Mouse (Mus musculus) embryo, embryonic 10.5 days (tissue): ENCODE measurements around the gene Cpa1.

Experiments used
- DNase-seq: peaks from one replicate; pipeline ENCODE4 v3.0.0-alpha.2; 2015; ENCODE audit warnings: low spot score

Cpa1 gene

DNA sequence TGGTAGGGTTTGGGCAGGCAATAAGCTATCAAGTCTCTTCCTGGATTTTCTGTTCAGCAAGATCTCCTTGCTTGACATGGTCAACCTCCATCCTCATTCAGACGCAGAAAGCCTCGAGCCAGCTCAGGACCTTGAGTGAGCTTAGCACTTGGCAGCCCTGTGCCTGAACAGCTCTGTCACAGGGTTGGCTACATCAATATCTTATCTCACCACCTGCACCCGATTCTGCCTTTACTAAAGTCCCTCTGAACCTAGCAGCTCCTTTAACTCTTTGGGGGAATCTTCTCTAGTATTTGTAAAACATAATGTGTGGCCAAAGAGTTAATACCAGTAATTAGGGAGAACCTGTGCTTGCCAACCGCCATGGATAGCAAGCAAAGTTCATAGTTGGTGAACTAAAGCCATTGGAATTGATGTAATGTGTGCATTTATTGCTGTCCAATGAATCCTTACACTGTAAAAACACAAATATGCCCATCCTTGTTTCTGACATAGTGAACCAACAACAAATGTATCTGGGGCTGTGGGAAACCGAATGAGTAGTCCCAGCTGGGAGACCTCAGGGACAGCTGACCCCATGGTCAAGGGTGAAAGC lies at the start of gene Cpa1:
Gene Cpa1, plus strand, starts transcription at position 545 of the 595 bp plus-strand sequence.
- no peak for DNase-seq

- peak; percentile 48 for DNase-seq
These were observed 49.2 kb upstream of the Cpa1 start for GRCm38 (mm10) chr6:30589819-30590218.

DNA sequence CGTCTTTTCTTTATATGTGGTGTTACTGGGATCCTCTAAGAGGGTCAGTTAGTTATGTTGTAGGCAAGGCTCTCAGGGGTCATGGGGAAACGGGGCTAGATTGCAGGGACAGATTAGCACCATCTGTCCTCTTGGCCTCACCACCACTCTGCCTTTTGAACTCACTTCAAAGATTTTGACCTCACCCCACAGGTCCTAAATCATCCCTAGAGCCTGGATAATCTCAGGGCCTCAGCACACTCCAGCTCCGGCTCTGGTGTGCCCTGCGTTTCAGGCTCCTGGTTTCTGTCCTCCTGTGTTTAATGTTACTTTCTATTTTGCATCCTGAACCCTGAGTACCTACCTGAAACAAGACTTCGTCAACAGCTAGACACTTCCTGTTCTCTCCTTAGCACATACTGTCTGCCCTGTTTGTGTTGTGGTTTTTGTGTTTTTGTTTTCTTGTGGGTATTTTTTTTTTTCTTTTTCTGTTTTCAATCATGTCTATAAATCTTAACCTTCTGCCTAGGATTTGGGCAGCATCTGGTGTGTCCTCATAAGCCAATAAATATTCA lies 47.1 kb upstream of the Cpa1 start:
- DNase-seq = peak; percentile 73

- no peak for DNase-seq
These were observed 46.5 kb upstream of the Cpa1 start for GRCm38 (mm10) chr6:30592417-30592974.

DNA sequence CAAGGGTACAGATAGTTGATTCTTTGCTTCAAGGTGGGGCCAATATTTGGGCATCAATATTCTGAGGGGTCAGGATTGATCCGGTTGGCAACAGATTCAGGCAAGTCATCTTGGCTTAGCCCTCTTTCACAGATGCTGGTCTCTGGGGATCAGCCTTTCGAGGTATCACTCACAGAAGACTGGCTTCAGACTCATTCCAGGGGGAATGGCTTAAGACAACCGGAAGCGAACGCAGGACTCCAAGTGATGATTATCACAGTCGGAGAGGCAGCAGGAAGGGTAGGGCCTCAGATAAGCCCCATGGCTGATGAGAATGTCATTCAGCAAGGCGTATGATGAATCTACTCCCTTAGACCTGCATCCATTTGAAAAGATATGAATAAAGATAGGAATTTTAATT lies 44.7 kb upstream of the Cpa1 start:
- DNase-seq = no peak

- DNase-seq = no peak
These were observed 42.7 kb upstream of the Cpa1 start for GRCm38 (mm10) chr6:30596230-30596898.

DNA sequence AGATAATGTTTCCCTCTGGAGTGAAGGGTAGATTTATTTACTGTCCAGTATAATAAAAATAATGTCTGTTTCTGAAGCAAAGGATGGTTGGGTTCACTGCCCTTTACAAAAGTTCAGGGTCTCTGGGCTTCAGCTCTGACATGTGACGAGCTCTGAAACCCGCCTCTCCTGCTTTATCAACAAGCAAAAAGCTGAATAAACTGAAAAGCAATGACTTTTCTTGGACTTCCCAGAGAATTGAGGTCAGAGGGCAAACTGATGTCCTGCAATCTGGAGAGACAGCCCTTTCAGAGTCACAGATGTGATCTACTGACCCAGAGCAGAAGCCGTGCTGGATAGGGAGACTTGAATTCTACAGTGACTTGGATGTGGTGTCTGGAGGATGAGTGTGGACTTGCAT lies 39.0 kb upstream of the Cpa1 start:
- peak; percentile 72 for DNase-seq

DNA sequence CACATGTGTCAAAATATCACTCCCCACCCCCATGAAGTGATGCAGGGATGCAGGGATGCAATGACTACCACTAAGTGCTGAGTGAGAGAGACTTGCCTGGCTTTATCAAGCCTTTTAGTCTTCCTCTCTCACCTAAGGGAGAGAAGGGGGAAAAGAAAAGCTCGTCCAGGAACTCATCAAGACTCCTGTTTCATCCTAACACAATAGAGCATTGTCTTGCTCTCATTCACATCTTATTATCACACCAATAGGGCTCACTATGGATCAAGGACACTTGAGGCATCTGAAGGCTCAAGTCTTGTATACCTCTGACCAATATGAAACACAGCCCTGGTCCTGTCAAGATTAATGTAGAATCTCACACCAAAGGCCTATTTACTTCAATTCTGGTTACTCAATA lies 38.0 kb upstream of the Cpa1 start:
- DNase-seq = no peak

- DNase-seq = peak; percentile 49
These were observed 34.6 kb upstream of the Cpa1 start for GRCm38 (mm10) chr6:30604342-30604867.

DNA sequence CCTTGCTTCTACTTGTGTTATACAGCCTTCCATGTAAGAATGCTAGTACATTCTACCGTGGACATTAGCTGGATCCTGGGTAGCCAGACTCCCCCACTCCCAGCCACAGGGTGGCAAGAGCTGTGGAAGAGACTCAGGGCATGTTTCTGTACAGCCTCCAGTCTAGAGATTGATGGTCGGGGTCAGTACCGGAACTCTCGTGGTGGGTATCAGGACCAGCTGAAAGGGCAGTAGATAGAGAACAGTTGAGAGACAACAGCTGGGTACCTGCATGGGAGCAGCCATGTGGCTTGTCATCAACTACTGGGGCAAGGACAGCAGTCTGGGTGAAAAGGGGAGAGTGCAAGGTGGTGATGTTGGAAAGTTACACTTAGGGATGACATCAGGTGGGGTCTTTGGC lies 33.9 kb upstream of the Cpa1 start:
- DNase-seq = no peak

DNA sequence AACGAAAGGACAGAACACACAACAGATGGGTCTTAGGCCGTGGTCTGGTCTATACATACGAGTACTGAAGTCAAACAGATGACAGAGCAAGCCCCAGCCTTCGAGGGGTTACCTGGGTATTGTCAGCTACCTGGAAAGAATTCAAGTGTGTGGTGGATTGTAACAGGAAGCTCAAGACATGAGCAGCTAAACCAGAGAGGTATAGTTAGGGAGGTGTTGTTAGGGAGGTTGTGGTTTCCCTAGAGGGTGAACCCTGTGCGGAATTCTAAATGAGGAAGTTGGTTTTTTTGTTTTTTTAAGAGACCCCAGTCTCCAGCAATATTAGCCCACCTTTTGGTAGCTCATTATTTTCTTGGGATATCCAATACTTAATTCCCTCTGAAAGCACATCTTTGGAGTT lies 33.3 kb upstream of the Cpa1 start:
- no peak for DNase-seq

- DNase-seq = no peak
These were observed 28.3 kb upstream of the Cpa1 start, which contains the start of gene Cpa5 for GRCm38 (mm10) chr6:30610710-30611109. Gene Cpa5, plus strand, starts transcription at chr6:30611010.

- peak; percentile 55 for DNase-seq
These were observed 27.8 kb upstream of the Cpa1 start for GRCm38 (mm10) chr6:30611212-30611611.

GRCm38 (mm10) chr6:30614251-30614650 lies 24.8 kb upstream of the Cpa1 start:
- DNase-seq = no peak

DNA sequence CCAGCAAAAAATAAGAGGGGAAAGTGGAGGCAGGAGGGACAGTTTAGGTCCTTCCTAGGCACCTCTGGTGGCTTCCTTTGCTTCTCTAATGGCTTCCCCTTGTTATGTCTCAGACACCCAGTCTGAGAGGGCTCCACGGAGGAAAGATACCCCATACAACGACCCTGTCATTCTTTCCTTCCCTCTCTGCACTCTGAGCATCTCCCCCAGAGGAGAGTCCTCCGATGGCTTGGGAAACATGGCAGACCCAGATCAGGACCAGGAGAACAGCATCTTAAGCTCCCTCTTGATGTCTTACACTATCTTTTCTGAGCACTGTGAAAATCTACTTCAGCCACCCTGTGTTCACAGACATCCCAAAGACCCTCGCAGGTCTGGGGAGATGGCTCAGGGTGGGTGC lies 23.3 kb upstream of the Cpa1 start:
- no peak for DNase-seq

- DNase-seq = peak; percentile 85
These were observed 22.5 kb upstream of the Cpa1 start for GRCm38 (mm10) chr6:30616491-30616941.

GRCm38 (mm10) chr6:30617020-30617958 lies 21.7 kb upstream of the Cpa1 start:
- DNase-seq = peak; percentile 95

- peak; percentile 82 for DNase-seq
These were observed 20.9 kb upstream of the Cpa1 start for GRCm38 (mm10) chr6:30617959-30618590.

DNA sequence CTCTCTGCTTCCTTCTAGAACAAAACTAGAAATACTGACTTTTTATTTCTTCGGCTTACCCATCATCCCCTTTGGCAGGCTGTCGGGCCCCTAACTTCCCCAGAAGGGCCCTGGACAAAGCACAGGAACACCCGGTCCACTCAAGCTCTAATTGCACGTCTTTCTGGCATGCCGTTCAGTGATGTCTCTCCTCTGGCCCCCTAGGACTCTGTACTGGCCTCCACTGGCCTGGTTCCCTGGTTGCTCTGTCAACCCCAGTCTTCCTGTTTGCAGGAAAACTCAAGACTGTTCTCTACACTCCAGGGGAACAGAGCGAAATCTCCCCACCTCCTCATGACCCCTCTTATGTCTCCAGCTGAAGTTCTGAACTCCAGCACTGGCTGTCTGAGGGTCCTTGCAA lies 20.3 kb upstream of the Cpa1 start:
- DNase-seq = no peak

GRCm38 (mm10) chr6:30619606-30620005 lies 19.4 kb upstream of the Cpa1 start:
- no peak for DNase-seq

DNA sequence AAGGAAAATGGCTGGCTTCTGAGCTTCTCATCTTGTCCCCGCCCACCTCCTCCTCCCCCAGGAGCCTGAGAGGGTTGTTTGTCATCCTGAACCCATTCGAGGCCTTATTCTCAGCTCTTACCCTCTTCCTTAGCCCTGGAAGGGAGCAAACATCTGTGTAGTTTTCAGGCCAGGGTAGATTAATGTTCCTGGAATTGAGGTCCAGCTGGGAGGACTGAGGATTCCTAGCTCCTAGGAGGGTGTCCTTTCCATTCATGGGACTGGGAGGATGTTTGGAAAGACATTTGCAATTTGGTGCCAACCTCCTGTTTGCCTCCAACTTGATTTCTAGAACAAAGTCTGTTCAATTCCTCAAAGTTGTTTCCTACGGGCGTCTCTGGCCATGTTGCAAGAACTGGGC lies 18.4 kb upstream of the Cpa1 start:
- no peak for DNase-seq
